Mouse (Mus musculus): Measurements from ENCODE around the gene Ankib1. TPM values are rescaled to one million over a fixed set of nuclear protein-coding genes. Genes with fewer than 3 reads are reported as not detected.

The Ankib1 gene
- total RNA-seq (2012; rRNA removed) (16.5 and 19.5 TPM in 2 replicates), polyA plus RNA-seq (2012; ENCODE audit: insufficient read depth in 1 of 2, insufficient read length in 2 of 2, low read depth in 1 of 2, low replicate concordance in 2 of 2, missing spikeins in 1 of 2) (10 to 100 TPM in 1 of 2 experiments, not detected in 1; 14.5 TPM)

DNA sequence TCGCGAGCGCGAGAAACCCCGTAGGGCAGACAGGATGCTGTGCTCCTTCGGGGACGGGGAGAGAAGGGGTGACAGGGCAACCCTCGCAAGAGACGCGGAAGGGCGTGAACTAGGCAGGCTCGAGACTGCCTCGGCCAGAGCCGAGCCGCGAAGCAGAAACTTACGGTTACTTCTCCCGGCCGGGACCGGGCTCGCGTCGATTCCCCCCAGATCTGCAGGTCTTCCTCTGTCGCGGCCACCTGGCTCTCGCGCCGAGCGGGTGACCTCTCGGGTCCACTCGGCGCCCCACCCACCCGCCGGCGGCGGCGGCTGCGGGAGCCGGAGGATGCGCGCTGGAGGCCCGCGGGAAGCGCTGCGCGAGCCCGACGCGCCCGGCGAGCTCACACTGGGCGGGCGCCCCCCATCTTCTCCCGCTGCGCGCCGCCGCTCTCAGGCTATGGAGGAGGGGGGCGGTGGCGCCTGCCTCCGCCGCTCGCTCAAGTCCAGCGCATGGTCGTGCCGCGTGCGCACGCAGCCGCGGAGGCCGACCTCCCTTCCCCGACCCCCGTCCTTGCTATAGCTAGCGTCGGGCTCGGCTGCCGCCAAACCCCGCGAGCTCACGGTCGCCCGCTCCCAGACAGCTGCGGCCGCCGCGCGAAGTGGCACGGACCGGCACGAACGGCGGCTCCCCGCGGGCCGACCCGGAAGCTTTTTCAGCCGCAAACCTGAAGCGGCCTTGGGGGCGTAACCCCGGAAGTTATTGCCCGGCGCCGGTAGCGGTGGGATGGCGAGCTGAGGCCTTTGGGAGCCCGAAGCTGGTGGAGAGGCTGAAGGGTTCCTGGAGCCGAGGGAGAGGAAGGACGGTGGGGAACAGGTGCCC lies at the start of gene Ankib1, which contains the start of gene Krit1:
Ankib1 (minus strand) TSS at position 493 of the 859 bp plus-strand sequence.
Krit1 (plus strand) TSS at position 752 of the 859 bp plus-strand sequence.
- TF ChIP-seq MYC (IDR thresholded peaks at IDR 0.05; ENCODE audit: low read depth, low read length) (no peak), MAX (IDR thresholded peaks at IDR 0.05; ENCODE audit: low read length) (peak; percentile 27; the same call in 1 of the 2 replicates), TBP (IDR thresholded peaks at IDR 0.05; ENCODE audit: low read depth, low read length) (peak; percentile 58; the same call in 1 of the 2 replicates), CHD2 (IDR thresholded peaks at IDR 0.05; ENCODE audit: low read length) (peak; percentile 64; the same call in 1 of the 2 replicates), ZC3H11A (IDR thresholded peaks at IDR 0.05; ENCODE audit: low read depth, low read length) (no peak), BHLHE40 (IDR thresholded peaks at IDR 0.05; ENCODE audit: borderline replicate concordance, low read depth, low read length) (no peak), RCOR1 (IDR thresholded peaks at IDR 0.05; ENCODE audit: low read depth, low read length) (peak; percentile 29; the same call in 1 of the 2 replicates), SMC3 (IDR thresholded peaks at IDR 0.05; ENCODE audit: low read depth, low read length) (no peak), MAZ (IDR thresholded peaks at IDR 0.05; ENCODE audit: low read depth, low read length) (peak; percentile 80), NELFE (IDR thresholded peaks at IDR 0.05; ENCODE audit: low read depth, low read length) (peak; percentile 88), TCF12 (IDR thresholded peaks at IDR 0.05; ENCODE audit: low read depth, low read length) (peak; percentile 72), GATA1 (IDR thresholded peaks at IDR 0.05; ENCODE audit: low read depth, low read length) (no peak), MXI1 (IDR thresholded peaks at IDR 0.05; ENCODE audit: low read depth, low read length) (peak; percentile 90), POLR2AphosphoS2 (IDR thresholded peaks at IDR 0.05; ENCODE audit: low read length) (peak; percentile 79), NRF1 (IDR thresholded peaks at IDR 0.05; ENCODE audit: insufficient read depth, low read depth, low read length, poor library complexity, severe bottlenecking) (peak; percentile 55; the same call in 1 of the 2 replicates), USF2 (IDR thresholded peaks at IDR 0.05; ENCODE audit: borderline replicate concordance in 1 of 2, insufficient read depth in 1 of 2, low read depth in 1 of 2, low read length in 2 of 2) (no peak), SIN3A (IDR thresholded peaks at IDR 0.05; ENCODE audit: low read length) (peak; percentile 93), ELF1 (IDR thresholded peaks at IDR 0.05; ENCODE audit: low read depth, low read length) (peak; percentile 86), POLR2A (IDR thresholded peaks at IDR 0.05; ENCODE audit: control insufficient read depth in 1 of 2, insufficient read depth in 1 of 2, low read depth in 1 of 2, low read length in 2 of 2, poor library complexity in 1 of 2) (peak; percentile 73 to 92), KAT2A (conservative IDR thresholded peaks at IDR 0.05; ENCODE audit: low read depth, low read length) (peak; percentile 84; the same call in 1 of the 2 replicates), ETS1 (IDR thresholded peaks at IDR 0.05; ENCODE audit: low read depth, low read length) (peak; percentile 33; the same call in 1 of the 2 replicates), MEF2A (IDR thresholded peaks at IDR 0.05; ENCODE audit: extremely low read depth, insufficient replicate concordance, low read depth, low read length, poor library complexity, severe bottlenecking) (no peak), EP300 (IDR thresholded peaks at IDR 0.05; ENCODE audit: low read depth in 1 of 2, low read length in 2 of 2) (peak in 1 of 2 experiments; percentile 34; a peak in 1 of 4 replicates), JUND (IDR thresholded peaks at IDR 0.05; ENCODE audit: low read depth, low read length) (no peak), ZMIZ1 (IDR thresholded peaks at IDR 0.05; ENCODE audit: low read depth, low read length) (peak; percentile 76), HCFC1 (IDR thresholded peaks at IDR 0.05; ENCODE audit: low read depth, low read length) (peak; percentile 92)
- Histone ChIP-seq H3K4me3 (ENCODE audit: control insufficient read depth in 1 of 2, insufficient read depth in 1 of 2, low read depth in 2 of 2, low read length in 2 of 2) (peak within 1 kb of the TSS; percentile 84 to 90), H3K4me1 (ENCODE audit: control insufficient read depth in 1 of 2, insufficient read depth in 2 of 2, low read length in 2 of 2) (peaks cover 9 to 12% of the 10 kb centered on the region in 2 experiments), H3K27ac (ENCODE audit: control insufficient read depth, low read depth, low read length) (peak within 1 kb of the TSS; percentile 86), H3K9me3 (replicated peaks; ENCODE audit: insufficient read depth, low read length) (no peaks in the 10 kb centered on the region), H3K79me2 (ENCODE audit: control insufficient read depth, insufficient read depth, low read length, poor library complexity) (peaks cover 52% of the 10 kb centered on the region), H3K9ac (ENCODE audit: control insufficient read depth, low read depth, low read length, poor library complexity, severe bottlenecking) (peak within 1 kb of the TSS; percentile 97), H3K27me3 (ENCODE audit: control insufficient read depth in 1 of 2, insufficient read depth in 2 of 2, low read length in 2 of 2) (no peaks in the 10 kb centered on the region), H3K36me3 (ENCODE audit: control insufficient read depth in 1 of 2, insufficient read depth in 2 of 2, low read length in 2 of 2) (peaks cover 2 to 30% of the 10 kb centered on the region in 2 experiments)
- peak; percentile 91 for DNase-seq (ENCODE audit: low read depth, low spot score)
